Mouse (Mus musculus): ENCODE measurements at regions not wholly inside any gene's neighbourhood (a gene's known extent, or its start where the extent isn't known, plus 50 kb on each side); places are given as distances from the start of the nearest gene placed in this dataset.

DNA sequence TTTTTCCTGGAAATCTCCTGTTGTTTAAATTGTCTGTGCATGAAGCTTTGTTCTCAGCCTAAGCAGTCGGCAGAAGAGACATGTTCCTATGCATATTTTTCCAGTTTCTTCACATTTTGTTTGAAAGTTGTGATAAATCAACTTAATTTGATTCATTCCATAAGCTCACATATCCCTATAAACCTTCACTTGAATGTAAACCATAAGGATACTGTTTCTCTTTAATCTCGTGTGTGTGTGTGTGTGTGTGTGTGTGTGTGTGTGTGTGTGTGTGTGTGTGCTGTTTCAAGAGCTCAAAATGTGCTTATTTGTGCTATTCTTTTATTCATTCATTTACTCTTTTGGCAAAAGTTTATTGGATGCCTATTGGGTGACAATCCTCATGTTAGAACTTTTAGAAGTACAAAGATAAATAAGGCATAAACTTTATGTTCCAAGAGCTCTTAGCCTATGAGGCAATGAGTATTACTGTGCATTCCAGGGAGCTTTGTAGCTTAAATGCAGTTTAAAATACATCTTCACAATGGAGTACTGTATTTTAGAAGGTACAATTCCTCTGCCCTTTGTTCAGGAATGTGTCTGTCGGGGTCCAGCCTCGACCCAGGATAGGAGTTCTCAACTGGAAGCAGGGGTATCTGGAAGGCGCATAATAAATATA, 229.4 kb upstream of the Dcbld2 start:
- DNase-seq: no peak

DNA sequence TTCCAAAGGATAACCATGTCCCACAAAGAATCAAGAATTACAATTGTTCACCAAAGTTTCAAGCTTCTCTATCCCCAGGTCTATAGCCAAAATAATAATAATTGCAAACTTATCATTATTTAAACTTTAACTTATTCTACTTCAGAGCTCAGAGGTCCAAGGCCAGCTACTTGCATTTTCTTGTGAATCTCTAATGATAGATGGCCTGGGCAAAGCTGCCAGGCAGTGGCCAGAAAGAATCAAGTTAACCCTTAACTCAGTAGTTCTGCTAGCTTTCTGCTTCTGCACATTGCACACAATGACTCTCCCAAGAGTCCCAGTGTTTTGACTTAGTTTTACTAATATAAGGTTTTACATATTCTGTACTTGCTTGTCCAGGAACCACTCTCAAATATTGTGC, 228.3 kb upstream of the Dcbld2 start:
- peak; percentile 31 for DNase-seq

- peak; percentile 19 for DNase-seq
These were observed 213.4 kb upstream of the Dcbld2 start for GRCm38 (mm10) chr16:58194619-58195497.

- peak; percentile 92 for DNase-seq
These were observed 196.4 kb upstream of the Dcbld2 start for GRCm38 (mm10) chr16:58211872-58212271.

DNA sequence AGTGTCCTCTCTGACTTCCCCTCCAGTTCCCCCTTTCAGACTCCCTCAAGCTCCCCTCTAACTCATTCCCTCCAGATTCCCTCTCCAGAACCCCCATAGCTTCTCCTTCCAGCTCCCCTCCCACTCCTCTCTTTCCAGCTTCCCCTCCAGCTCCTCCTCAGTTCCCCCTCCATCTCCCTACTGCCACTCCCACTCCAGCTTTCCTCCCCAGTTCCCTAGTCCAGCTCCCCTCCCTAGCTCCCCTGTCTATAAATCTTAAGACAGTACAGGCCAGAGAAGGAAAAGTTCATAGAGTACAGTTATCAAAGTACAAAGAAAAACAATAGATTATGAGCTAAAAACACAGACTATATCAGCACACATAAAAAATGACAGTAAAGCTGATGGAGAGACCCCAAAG, 173.6 kb upstream of the Dcbld2 start:
- DNase-seq: peak; percentile 66

GRCm38 (mm10) chr16:58236857-58237256, 171.4 kb upstream of the Dcbld2 start:
- DNase-seq: no peak

- DNase-seq: no peak
These were observed 132.0 kb upstream of the Dcbld2 start for GRCm38 (mm10) chr16:58276281-58276680.

GRCm38 (mm10) chr16:58281474-58281873, 126.8 kb upstream of the Dcbld2 start:
- DNase-seq: no peak

GRCm38 (mm10) chr16:58294457-58294856, 113.8 kb upstream of the Dcbld2 start:
- peak; percentile 94 for DNase-seq

DNA sequence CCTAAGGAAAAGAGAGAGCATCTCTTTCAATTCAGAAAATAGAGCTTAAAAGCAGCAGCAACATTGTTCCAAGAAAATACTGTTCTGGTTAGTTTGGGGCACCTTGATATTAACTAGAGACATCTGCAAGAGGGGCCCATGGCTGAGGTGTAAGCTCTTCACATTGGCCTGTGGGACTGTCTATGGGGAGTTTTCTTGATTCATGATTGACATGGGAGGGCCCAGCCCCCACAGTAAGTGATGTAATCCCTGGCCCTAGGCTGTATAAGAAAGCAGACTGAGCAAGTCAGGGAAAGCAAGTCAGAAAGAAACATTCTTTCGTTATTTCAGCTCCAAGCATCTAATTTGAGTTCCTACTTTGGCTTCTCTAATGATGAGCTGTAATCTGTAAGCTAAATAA, 113.1 kb upstream of the Dcbld2 start:
- no peak for DNase-seq

DNA sequence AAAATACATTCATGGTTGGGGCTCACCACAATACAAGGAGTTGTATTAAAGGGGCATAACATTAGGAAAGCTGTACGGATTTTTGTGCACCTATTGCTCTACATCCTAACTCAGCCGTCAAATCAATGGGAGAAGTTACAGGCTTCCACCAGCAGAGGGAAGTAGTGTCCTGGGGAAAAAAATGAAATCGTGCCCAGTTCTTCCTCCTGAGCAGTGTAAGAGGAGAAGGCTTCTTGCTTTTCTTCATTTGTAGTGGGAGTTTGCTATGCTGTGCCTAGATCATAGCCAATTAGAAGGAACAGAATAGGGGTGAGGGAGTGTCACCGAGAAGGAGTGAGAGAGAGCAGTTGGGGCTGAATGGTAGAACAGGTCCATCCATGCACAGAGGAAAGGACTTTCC, 108.7 kb upstream of the Dcbld2 start:
- DNase-seq: peak; percentile 89

GRCm38 (mm10) chr16:58300098-58300497, 108.1 kb upstream of the Dcbld2 start:
- no peak for DNase-seq

DNA sequence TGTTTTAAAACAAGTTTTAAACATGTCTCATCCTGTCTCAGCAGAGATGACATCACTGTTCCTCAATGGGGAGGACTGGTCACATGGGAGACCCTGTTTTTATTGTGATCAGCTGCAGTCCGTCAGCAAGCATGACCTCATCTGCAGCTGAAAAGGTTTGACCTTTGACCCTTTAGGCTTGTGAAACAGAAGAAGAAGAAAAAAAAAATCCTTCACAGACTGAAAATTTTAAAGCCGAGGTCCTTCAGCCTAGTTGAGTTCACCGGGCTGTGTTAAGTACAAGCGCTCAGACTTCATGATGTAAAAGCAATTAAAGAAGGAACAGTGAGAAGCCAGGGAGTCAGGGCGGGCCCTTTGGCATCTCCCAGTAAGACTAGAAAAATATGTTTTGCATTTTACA, 104.7 kb upstream of the Dcbld2 start:
- peak; percentile 96 for DNase-seq

DNA sequence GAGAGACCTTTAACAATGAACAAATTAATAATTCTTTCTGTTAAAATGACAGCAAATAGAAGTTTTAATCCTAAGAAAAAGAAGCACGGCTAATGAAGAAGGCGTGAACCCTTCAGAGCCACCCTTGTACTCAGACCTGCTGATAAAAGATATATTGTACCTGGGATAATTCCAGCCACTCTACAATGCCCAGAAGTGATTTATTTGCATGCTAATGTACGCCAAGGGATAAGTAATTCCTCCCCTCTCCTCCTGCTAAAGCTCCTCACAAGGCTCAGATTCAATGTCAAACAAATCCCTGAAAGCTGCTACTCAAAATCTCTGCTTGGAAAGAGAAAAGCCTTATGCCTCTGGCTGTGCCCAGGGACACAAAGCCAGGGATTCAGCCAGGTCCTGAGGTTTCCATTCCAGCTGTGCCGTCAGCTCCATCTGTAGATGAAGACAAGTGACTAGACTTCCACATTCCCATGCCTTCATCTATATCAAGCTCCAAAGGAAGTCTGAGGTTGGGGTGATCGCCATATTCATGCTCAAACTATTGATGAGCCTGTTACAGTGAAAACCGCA, 91.3 kb upstream of the Dcbld2 start:
- DNase-seq: no peak

DNA sequence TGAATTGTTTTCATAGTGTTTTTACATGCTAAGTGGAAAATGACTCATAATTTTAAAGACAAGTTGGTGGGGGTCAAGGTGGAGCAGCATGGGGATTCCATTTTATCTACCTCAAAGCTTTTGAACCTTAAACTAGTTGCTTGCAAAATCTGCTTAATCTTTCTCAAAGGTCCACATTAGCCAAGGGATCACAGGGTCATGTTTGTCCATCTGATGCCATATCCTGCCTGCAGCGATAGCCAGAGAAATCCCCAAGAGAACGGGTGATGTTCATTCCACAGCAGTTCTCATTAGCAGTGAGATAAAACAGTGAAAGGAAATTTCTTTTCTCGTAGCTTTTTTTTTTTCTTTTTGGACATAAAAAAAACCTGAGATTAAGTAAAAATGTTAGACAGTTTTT, 77.2 kb upstream of the Dcbld2 start:
- DNase-seq: peak; percentile 95

GRCm38 (mm10) chr16:58343921-58344320, 64.3 kb upstream of the Dcbld2 start:
- no peak for DNase-seq

DNA sequence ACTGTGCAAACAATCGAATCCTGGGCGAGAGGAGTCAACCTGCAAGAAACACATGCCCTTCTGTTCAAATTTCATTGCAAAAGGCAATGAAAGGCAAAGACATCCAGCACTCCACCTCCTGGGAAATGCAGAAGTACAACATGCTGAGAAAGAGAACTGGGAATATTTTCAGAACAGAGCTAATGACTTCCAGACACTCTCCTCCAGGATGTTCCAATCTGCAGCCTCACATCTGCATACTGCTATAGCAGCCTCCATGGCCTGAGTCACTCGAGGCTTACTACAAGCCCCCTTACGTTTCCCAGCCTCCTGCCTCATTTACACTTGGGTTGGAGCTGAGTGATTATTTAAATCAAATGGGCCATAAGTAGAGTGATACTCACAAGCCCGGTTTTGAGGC, 58.9 kb upstream of the Dcbld2 start:
- peak; percentile 93 for DNase-seq

- no peak for DNase-seq
These were observed 58.4 kb upstream of the Dcbld2 start for GRCm38 (mm10) chr16:58349802-58350201.

GRCm38 (mm10) chr16:58352156-58352555, 56.1 kb upstream of the Dcbld2 start:
- no peak for DNase-seq

DNA sequence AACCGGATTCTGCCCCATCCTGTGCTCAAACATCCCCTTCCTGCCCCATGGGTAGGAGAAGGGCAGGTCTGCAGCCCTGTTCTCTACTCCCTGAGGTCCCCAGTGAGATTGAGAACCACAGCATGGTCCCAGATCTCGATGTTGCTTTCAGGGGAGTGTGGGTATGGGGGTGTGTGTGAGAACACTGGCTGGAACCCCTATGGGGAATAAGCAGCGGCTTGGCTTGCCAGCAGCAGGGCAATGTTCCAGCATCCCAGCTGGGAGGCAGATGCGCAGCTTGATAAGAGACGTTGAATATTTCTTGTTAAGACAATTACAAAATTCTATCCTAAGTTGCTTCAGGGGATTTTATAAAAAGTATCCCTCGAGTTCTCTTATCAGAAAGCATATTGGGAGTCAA, 53.7 kb upstream of the Dcbld2 start:
- DNase-seq: peak; percentile 94

Data from heart, adult 11 months (tissue).